Mouse (Mus musculus) neural tube, embryonic 11.5 days (tissue): ENCODE results near the gene Tmc6. TPM values are rescaled to one million over a fixed set of nuclear protein-coding genes. Genes with fewer than 3 reads are reported as not detected.

ENCODE experiments used
- ATAC-seq: fragments of 200-750 bp; cut with Nextera tagmentation; 2 replicates; pipeline ENCODE4 v1.8.0; 2017; ENCODE audit warnings: moderate number of reproducible peaks, mild to moderate bottlenecking, moderate TSS enrichment, moderate library complexity; ENCODE audit not compliant: insufficient read depth, low FRiP score, low TSS enrichment
- DNase-seq: peaks from one replicate; pipeline ENCODE4 v3.0.0-alpha.2; 2015; ENCODE audit warnings: low spot score
- H3K27ac ChIP-seq: fragments of 300-500 bp; sonication (generic); 2 replicates; pipeline ENCODE4 v1.5.1; 2014; ENCODE audit warnings: low read depth, mild to moderate bottlenecking, low read length
- H3K27me3 ChIP-seq: fragments of 300-500 bp; sonication (generic); 2 replicates; pipeline ENCODE4 v1.6.1; 2014; ENCODE audit warnings: mild to moderate bottlenecking, low read length, mixed read lengths; ENCODE audit not compliant: control insufficient read depth, insufficient read depth
- H3K36me3 ChIP-seq: fragments of 300-500 bp; sonication (generic); 2 replicates; pipeline ENCODE4 v1.6.1; 2014; ENCODE audit warnings: mild to moderate bottlenecking, low read length, moderate library complexity, mixed read lengths; ENCODE audit not compliant: control insufficient read depth, insufficient read depth
- H3K4me1 ChIP-seq: fragments of 300-500 bp; sonication (generic); 2 replicates; pipeline ENCODE4 v1.6.1; 2014; ENCODE audit warnings: low read length, mixed read lengths; ENCODE audit not compliant: control insufficient read depth, insufficient read depth
- H3K4me2 ChIP-seq: fragments of 300-500 bp; sonication (generic); 2 replicates; pipeline ENCODE4 v1.6.1; 2014; ENCODE audit warnings: low read depth, mild to moderate bottlenecking, moderate library complexity
- H3K4me3 ChIP-seq: fragments of 300-500 bp; sonication (generic); 2 replicates; pipeline ENCODE4 v1.5.1; 2014; ENCODE audit warnings: low read depth, low read length
- H3K9ac ChIP-seq: fragments of 300-500 bp; sonication (generic); 2 replicates; pipeline ENCODE4 v1.6.1; 2014; ENCODE audit warnings: mild to moderate bottlenecking, low read length
- H3K9me3 ChIP-seq: fragments of 300-500 bp; sonication (generic); 2 replicates; pipeline ENCODE4 v1.6.1; 2016; ENCODE audit warnings: low read length; ENCODE audit not compliant: control insufficient read depth
- WGBS: fragments of 180-500 bp; shearing (Covaris S2); extraction: QIAGEN DNeasy Blood & Tissue Kit; methylation state at CpG from one replicate; pipeline ENCODE4 v1.1.7; 2014; 5-methylcytosine and 5-hydroxymethylcytosine counted together
- polyA plus RNA-seq: library from polyadenylated mRNA; unstranded; fragments of >200 nt; fragmentation: Nextera tagmentation; extraction: Ambion mirVana; gene quantifications from 2 replicates; pipeline ENCODE4 v1.2.1, GENCODE M21; 2014

The Tmc6 gene
- polyA plus RNA-seq, 1 experiment from 2014 or later, result 14.1 TPM

GRCm38 (mm10) chr11:117761801-117762200 is 20.2 kb downstream of the Tmc6 start:
- no peaks in the 10 kb centered on the region for H3K27me3 ChIP-seq
- no peaks in the 10 kb centered on the region for H3K4me1 ChIP-seq
- no peak for ATAC-seq
- no peaks in the 10 kb centered on the region for H3K9me3 ChIP-seq
- H3K9ac ChIP-seq, result no peak overlapping the region
- H3K4me2 ChIP-seq, result no peak overlapping the region
- DNase-seq, result no peak
- 93% methylated on average over 13 of the region's 13 CpGs for WGBS
- no peak overlapping the region for H3K27ac ChIP-seq
- H3K36me3 ChIP-seq, result peaks cover 29% of the 10 kb centered on the region
- no peak overlapping the region for H3K4me3 ChIP-seq

GRCm38 (mm10) chr11:117760374-117761119 is 21.5 kb downstream of the Tmc6 start:
- Histone ChIP-seq H3K4me2 (no peak overlapping the region), H3K9me3 (no peaks in the 10 kb centered on the region), H3K4me3 (no peak overlapping the region), H3K27me3 (no peaks in the 10 kb centered on the region), H3K9ac (no peak overlapping the region), H3K27ac (no peak overlapping the region), H3K36me3 (peaks cover 36% of the 10 kb centered on the region), H3K4me1 (no peaks in the 10 kb centered on the region)
- DNase-seq (no peak), ATAC-seq (no peak)
- 95% methylated on average over 26 of the region's 26 CpGs for WGBS

GRCm38 (mm10) chr11:117759267-117759666 is 22.7 kb downstream of the Tmc6 start:
- Histone ChIP-seq H3K9me3 (no peaks in the 10 kb centered on the region), H3K27ac (no peak overlapping the region), H3K27me3 (no peaks in the 10 kb centered on the region), H3K9ac (no peak overlapping the region), H3K4me2 (no peak overlapping the region), H3K36me3 (peaks cover 38% of the 10 kb centered on the region), H3K4me1 (no peaks in the 10 kb centered on the region), H3K4me3 (no peak overlapping the region)
- DNase-seq (no peak), ATAC-seq (no peak)
- 92% methylated on average over 10 of the region's 10 CpGs for WGBS

GRCm38 (mm10) chr11:117755891-117756290 is 26.1 kb downstream of the Tmc6 start:
- H3K4me3 ChIP-seq, result no peak overlapping the region

GRCm38 (mm10) chr11:117751544-117751943 is 30.5 kb downstream of the Tmc6 start:
- ATAC-seq, result no peak
- WGBS, result 90% methylated on average over 6 of the region's 6 CpGs

More at GRCm38 (mm10) chr11:117755891-117756290, 26.1 kb downstream of the Tmc6 start:
- H3K36me3 ChIP-seq, result peaks cover 38% of the 10 kb centered on the region
- no peak overlapping the region for H3K4me2 ChIP-seq
- no peaks in the 10 kb centered on the region for H3K27me3 ChIP-seq
- no peak overlapping the region for H3K27ac ChIP-seq
- H3K9me3 ChIP-seq, result no peaks in the 10 kb centered on the region
- no peaks in the 10 kb centered on the region for H3K4me1 ChIP-seq
- no peak for DNase-seq
- WGBS, result 99% methylated on average over 7 of the region's 7 CpGs
- no peak overlapping the region for H3K9ac ChIP-seq
- no peak for ATAC-seq

GRCm38 (mm10) chr11:117749414-117749813 is 32.6 kb downstream of the Tmc6 start:
- H3K4me2 ChIP-seq, result no peak overlapping the region
- H3K4me3 ChIP-seq, result no peak overlapping the region
- H3K9me3 ChIP-seq, result no peaks in the 10 kb centered on the region
- no peak overlapping the region for H3K27ac ChIP-seq
- ATAC-seq (no peak), DNase-seq (no peak)
- 89% methylated on average over 10 of the region's 10 CpGs for WGBS
- H3K4me1 ChIP-seq, result no peaks in the 10 kb centered on the region
- H3K27me3 ChIP-seq, result no peaks in the 10 kb centered on the region
- peaks cover 27% of the 10 kb centered on the region for H3K36me3 ChIP-seq
- no peak overlapping the region for H3K9ac ChIP-seq

More at GRCm38 (mm10) chr11:117751544-117751943, 30.5 kb downstream of the Tmc6 start:
- H3K27me3 ChIP-seq, result no peaks in the 10 kb centered on the region
- H3K9ac ChIP-seq, result no peak overlapping the region
- no peaks in the 10 kb centered on the region for H3K9me3 ChIP-seq
- no peaks in the 10 kb centered on the region for H3K4me1 ChIP-seq
- DNase-seq, result no peak
- peaks cover 38% of the 10 kb centered on the region for H3K36me3 ChIP-seq
- no peak overlapping the region for H3K27ac ChIP-seq
- H3K4me2 ChIP-seq, result no peak overlapping the region
- no peak overlapping the region for H3K4me3 ChIP-seq

GRCm38 (mm10) chr11:117748628-117749027 is 33.4 kb downstream of the Tmc6 start:
- no peaks in the 10 kb centered on the region for H3K4me1 ChIP-seq
- no peak overlapping the region for H3K9ac ChIP-seq
- H3K4me3 ChIP-seq, result no peak overlapping the region
- ATAC-seq, result no peak
- H3K4me2 ChIP-seq, result no peak overlapping the region
- no peak for DNase-seq
- WGBS, result 84% methylated on average over 4 of the region's 4 CpGs
- H3K36me3 ChIP-seq, result peaks cover 27% of the 10 kb centered on the region
- H3K27me3 ChIP-seq, result no peaks in the 10 kb centered on the region
- H3K27ac ChIP-seq, result no peak overlapping the region
- no peaks in the 10 kb centered on the region for H3K9me3 ChIP-seq

- DNase-seq, result no peak
- Histone ChIP-seq H3K4me2 (no peak overlapping the region), H3K36me3 (peaks cover 23% of the 10 kb centered on the region)
These were observed 38.5 kb downstream of the Tmc6 start for GRCm38 (mm10) chr11:117743454-117744030.

GRCm38 (mm10) chr11:117742715-117743114 is 39.3 kb downstream of the Tmc6 start:
- Histone ChIP-seq H3K9me3 (no peaks in the 10 kb centered on the region), H3K4me2 (no peak overlapping the region), H3K27me3 (no peaks in the 10 kb centered on the region), H3K36me3 (peaks cover 18% of the 10 kb centered on the region), H3K27ac (no peak overlapping the region), H3K9ac (no peak overlapping the region), H3K4me3 (no peak overlapping the region), H3K4me1 (no peaks in the 10 kb centered on the region)
- ATAC-seq, result no peak
- WGBS, result 91% methylated on average over 8 of the region's 8 CpGs
- DNase-seq, result no peak

More at GRCm38 (mm10) chr11:117743454-117744030, 38.5 kb downstream of the Tmc6 start:
- Histone ChIP-seq H3K27ac (no peak overlapping the region), H3K27me3 (no peaks in the 10 kb centered on the region), H3K9ac (no peak overlapping the region), H3K4me3 (no peak overlapping the region), H3K4me1 (no peaks in the 10 kb centered on the region), H3K9me3 (no peaks in the 10 kb centered on the region)
- 69% methylated on average over 4 of the region's 4 CpGs for WGBS
- no peak for ATAC-seq
